Mouse (Mus musculus): ENCODE results near the gene Il11.
A peak's percentile ranks its signal among the peaks of the same experiment; 100 is the strongest.

Il11 gene

DNA sequence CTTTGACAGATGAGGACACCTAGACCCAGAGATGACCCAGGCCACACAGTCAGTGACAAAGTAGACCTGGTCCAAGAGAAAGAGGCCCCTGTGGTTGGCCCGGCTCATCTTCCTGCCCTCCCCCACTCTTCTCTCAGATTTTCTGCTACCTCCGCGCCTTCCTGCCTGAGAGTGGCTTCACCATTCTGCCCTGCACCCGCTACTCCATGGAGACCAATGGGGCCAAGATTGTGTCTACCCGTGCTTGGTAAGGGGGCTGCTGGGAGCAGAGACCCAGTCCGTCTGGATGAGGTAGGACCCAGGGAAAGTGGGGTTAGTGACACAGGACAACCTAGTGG lies 40.2 kb downstream of the Il11 start:
- no peak for DNase-seq

DNA sequence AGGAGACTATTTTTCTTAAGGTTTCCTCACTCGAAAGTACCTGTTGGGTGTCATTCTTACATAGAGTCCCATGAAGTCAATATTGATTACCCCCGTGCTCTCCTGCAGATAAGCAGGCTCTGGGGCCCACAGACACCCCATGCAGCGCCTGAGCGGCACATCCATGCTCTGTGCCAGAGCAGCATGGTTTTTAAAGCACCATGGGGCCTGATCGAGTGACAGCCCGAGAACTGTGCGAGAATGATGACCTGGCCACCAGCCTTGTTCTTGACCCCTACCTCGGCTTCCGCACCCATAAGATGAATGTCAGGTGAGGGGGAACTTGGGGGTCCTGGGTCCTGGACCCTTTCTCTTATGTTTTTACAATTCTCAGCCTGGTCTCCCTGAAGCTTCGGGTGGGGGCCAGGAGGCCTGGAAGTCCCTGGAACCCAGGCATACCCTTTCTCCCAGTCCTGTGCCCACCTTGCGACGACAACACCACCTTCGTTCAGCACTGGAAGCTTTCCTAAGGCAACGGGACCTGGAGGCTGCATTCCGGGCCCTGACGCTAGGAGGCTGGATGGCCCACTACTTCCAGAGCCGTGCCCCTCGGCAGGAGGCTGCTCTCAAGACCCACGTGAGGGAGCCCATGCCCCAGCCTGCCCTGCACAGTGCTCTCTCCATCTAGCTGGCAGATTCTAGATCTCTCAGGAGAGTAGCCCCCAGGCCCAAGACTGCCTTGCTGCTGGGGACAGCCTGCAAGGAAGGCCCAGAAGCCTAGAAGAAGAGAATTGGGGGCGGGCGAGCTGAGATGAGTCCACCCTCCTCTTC lies 40.8 kb downstream of the Il11 start:
- DNase-seq, result peak; percentile 35 to 36

DNA sequence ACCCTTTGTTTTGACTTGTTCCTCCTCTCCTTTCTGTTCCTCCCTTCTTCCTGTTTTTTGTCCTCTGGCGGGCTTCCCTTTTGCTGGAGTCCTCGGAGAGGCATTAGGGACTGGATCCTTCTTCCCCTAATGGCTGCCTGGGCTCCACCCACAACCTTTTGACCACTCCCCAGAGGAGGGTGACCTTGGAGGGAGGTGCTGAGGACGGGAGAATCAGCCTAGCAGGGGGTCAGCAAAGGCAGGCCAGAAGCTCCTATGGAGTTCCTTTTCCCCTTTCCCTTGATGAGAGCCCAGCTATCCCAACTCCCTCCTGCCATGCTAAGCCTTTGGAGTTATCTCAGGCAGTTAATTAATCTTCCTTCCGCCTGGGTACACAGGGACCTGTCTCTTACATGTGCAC lies 41.5 kb downstream of the Il11 start:
- peak; percentile 80 to 81 for DNase-seq

DNA sequence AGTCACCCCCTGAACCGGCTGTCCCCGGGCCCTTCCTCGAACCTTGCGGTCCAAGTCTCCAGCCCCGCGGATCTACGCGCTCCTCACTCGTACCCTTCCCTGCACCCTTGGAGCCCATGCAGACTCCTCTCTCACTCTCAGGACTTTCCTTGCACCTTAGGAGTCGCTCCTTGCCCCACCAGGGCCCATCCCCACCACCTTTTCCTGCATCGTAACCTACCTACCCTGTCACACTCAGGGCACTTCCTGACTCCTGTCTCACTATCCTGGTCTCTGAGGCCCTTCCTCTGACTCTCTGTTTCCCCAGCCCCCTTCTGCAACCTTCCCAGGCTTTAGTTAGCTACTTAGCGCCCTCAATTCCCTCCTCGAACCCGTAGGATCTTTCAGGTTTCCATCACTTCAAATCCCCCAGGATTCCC lies 42.3 kb downstream of the Il11 start:
- no peak for DNase-seq

DNA sequence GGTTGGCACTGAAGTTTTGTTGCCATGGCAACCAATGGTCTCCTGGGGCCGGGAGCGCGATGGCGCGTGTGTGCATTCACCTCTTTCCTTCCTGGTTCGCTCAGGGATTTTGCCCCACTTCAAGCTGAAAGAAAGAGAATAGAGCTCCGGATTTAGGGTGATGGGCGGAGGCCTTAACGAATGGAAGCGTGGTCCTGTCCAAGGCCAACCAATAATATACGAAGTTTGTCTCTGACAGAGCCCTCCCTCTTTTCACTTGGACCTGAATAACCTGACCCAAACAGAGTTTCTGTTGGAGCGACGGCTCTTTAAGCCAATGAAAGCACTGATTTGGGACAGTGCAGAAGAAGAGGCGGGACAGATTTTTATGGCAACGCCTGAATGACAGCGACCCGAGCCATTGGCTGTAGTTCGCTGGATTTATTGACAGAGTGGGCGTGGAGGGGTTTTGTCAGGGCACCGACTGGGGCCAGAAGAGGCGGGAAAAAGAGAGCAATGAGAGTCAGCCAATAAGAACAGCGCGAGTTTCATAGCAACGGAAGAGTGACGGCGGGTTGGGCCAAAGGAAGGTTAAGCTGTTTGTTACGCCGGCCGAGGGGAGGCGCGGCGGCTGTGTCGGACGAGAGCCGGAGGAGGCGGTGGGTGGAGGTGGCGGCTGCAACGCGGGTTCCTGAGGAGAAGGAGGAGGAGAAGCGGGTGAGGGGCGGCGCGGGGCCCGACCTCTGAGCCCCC lies 42.9 kb downstream of the Il11 start, which contains the start of gene Kmt5c:
TSS of gene Kmt5c (plus strand) at position 572 of the 732 bp plus-strand sequence.
- peak; percentile 98 for DNase-seq

DNA sequence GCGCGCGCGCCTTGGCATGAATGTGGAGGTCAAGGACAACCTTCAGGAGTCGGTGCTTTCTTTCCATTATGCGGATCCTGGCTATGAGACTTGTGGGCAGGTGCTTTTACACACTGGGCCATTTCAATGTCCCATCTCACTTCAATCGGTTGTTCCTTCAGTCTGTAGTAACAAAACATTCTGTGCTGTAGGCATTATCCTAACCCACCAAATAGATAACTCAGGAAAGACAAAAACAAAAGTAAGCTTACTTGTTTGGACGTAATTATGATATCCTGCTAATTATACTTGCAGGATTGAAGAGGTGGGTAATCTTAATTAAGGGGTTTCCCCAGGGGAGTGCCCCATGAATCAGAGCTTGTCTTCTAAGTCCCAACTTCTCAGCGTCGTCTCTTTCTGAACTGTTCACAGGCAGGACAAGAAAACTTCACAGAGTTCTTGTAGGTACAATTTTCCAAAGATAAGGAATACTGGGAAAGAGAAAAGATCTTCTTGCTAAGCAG lies 43.6 kb downstream of the Il11 start:
- peak in 1 of 2 experiments; percentile 23 for DNase-seq

DNA sequence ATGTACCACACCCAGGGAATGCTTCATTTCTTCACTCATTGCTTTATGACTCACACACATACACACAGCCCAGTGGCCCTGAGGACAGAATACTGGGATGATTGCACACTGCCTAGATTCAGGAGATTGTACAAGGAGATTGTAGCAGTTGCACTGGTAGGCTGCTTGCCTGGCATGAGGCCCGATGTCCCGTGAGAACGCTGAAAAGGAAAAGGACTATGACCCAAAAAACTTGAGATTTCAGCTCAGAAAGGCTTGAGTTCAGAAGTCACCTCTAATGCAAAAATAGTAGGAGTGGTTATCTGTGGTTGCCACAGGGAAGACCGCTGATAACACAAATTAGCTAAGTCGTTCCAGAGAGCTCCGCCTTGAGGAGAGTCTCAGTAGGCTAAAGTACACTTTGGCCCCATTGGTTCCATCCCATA lies 49.7 kb downstream of the Il11 start:
- no peak for DNase-seq

DNA sequence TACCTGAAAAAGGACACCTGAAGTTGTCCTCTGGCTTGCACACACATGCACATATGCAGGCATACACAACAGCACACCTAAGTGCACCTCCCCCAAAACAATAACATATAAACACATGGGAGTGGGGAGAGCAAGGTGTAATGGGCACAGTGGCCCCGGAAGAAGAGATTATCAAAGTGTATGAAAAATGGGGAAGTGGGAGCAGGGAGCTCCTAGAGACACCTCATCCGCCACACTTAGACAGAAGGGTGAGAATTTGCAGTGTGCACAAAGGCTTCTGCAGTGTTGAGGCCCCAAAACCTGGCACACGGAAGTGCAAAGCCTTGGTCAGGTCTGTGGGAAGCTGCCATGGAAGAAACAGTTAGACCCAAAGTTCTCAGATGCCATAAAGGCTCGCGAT lies 51.6 kb downstream of the Il11 start:
- DNase-seq, result no peak

DNA sequence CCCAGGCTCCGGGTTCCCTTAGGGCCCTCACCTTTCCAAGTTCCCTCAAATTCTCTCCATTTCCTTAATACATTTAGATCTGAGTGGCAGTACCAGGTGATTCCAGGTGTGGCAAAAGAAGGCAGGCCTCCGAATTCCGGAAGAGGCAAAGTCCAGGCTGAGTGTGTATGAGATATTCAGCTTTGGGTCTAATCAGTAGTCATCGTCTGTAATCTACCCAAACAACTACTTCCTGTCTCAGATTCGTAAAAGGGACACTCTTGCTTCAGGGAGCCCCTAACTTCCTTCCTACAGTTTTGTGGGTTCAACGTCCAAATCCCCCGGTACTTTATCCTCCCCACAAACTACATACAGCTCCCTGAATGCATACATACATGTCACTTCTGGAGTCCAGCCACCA lies 57.5 kb downstream of the Il11 start, which contains the start of gene Tmem150b:
TSS of gene Tmem150b (minus strand) at position 81 of the 400 bp plus-strand sequence.
- DNase-seq, result no peak

DNA sequence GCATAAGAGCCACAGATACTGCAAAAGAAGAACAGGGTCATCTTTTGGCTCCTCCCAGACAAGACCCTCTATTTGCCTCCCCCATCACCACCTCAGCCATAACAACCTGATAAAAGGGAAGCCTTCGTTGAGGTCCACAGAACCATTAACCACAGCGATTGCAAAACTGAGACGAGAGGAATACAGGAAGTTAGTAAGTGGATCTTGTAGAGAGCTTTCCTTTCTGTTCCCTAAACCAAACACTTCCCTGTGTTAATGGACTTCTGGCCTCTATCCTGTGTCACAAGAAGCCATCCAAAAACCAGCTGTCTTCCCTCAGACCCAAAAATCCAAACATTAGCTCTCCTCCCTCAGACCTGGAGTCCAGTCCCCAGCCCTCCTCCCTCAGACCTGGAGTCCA lies 58.3 kb downstream of the Il11 start:
- DNase-seq, result no peak

DNA sequence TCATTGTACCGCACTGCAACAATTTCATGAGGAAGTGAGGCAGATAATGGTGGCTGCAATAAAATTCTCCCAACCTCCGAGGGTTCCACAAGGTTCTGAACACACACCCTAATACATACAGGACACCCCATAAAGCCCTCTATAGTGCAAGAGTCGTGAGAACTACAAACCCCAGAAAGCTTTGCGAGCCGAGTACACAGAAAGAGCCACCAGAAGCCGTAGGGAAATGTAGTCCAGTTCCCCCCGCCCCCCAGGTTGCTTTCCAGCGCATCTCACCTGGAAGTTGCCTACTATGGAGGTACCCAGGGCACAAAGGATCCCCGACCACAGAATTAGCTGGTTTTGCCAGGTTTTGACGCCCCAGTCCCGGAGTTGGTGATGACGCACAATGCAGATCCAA lies 59.2 kb downstream of the Il11 start:
- DNase-seq, result peak; percentile 63 to 68
